Comparison of ENCODE assay signal across 8 mouse cellular contexts in genomic region chr7:31059108-31059507, GRCm38 (mm10). TPM values are rescaled to one million over a fixed set of nuclear protein-coding genes. Genes with fewer than 3 reads are reported as not detected.
DNase-seq lines count a peak whose midpoint lies in the region; ATAC-seq and TF ChIP-seq lines count a peak whose summit lies in the region.

Lgi4 (plus strand) TSS chr7:31059342.

- no peaks in the 10 kb centered on the region for H3K9me3 ChIP-seq in forebrain, postnatal 0 days (ENCODE audit: low read length)
- H3K9me3 ChIP-seq in hindbrain, embryonic 12.5 days (replicated peaks): no peaks in the 10 kb centered on the region
- no peaks in the 10 kb centered on the region for H3K9me3 ChIP-seq in lung, embryonic 15.5 days

- no peak within 1 kb of the TSS for H3K9ac ChIP-seq in forebrain, postnatal 0 days
- H3K9ac ChIP-seq in hindbrain, embryonic 12.5 days: no peak within 1 kb of the TSS
- no peak within 1 kb of the TSS for H3K9ac ChIP-seq in lung, embryonic 15.5 days

- H3K27me3 ChIP-seq in cerebellum, adult 2 months (ENCODE audit: control insufficient read depth, insufficient read depth, low read length): no peaks in the 10 kb centered on the region
- H3K27me3 ChIP-seq in forebrain, postnatal 0 days (ENCODE audit: insufficient read depth, low read length): no peaks in the 10 kb centered on the region
- H3K27me3 ChIP-seq in hindbrain, embryonic 12.5 days: peaks cover 7% of the 10 kb centered on the region
- 0 out of 2 replicates have a peak, but pooled peaks cover 2% of the 10 kb centered on the region for H3K27me3 ChIP-seq in lung, embryonic 15.5 days

- WGBS in cerebellum, adult 2 months: 3% methylated on average over 2 of the region's 2 CpGs
- WGBS in forebrain, postnatal 0 days: 0% methylated on average over 2 of the region's 2 CpGs
- 2% methylated on average over 2 of the region's 2 CpGs for WGBS in hindbrain, embryonic 12.5 days
- 8% methylated on average over 2 of the region's 2 CpGs for WGBS in lung, embryonic 15.5 days

- no peak within 1 kb of the TSS for H3K27ac ChIP-seq in cerebellum, adult 2 months (ENCODE audit: insufficient read depth, low read length)
- H3K27ac ChIP-seq in forebrain, postnatal 0 days (ENCODE audit: low read depth, low read length): no peak within 1 kb of the TSS
- peak within 1 kb of the TSS; percentile 70 for H3K27ac ChIP-seq in hindbrain, embryonic 12.5 days
- no peak within 1 kb of the TSS for H3K27ac ChIP-seq in lung, embryonic 15.5 days

- TF ChIP-seq CTCF in cerebellum, adult 2 months (IDR thresholded peaks at IDR 0.05; ENCODE audit: borderline replicate concordance, insufficient read depth, low read depth, low read length): peak; percentile 86
- TF ChIP-seq CTCF in forebrain, postnatal 0 days (IDR thresholded peaks at IDR 0.05; ENCODE audit: low read depth): peak; percentile 83

- no peaks in the 10 kb centered on the region for H3K4me1 ChIP-seq in cerebellum, adult 2 months (ENCODE audit: control insufficient read depth, insufficient read depth, low read length)
- no peaks in the 10 kb centered on the region for H3K4me1 ChIP-seq in forebrain, postnatal 0 days (ENCODE audit: insufficient read depth)
- H3K4me1 ChIP-seq in hindbrain, embryonic 12.5 days: peaks cover 22% of the 10 kb centered on the region
- peaks cover 21% of the 10 kb centered on the region for H3K4me1 ChIP-seq in lung, embryonic 15.5 days

- peak; percentile 80 for DNase-seq in Muller cell, postnatal 12 days (ENCODE audit: inconsistent ontology term)
- peak; percentile 78 to 86 for DNase-seq in cerebellum, adult 2 months
- DNase-seq in forebrain, postnatal 0 days: peak; percentile 60
- DNase-seq in layer of hippocampus, adult 9-11 months: peak; percentile 90
- peak; percentile 89 for DNase-seq in retina, embryonic 14.5 days (ENCODE audit: low spot score)
- DNase-seq in urinary bladder, adult 2 months (ENCODE audit: low spot score): peak; percentile 80

- ATAC-seq in forebrain, postnatal 0 days: peak; percentile 68
- peak; percentile 70 for ATAC-seq in hindbrain, embryonic 12.5 days (ENCODE audit: low FRiP score)
- peak; percentile 44; the same call in 1 of the 2 replicates for ATAC-seq in lung, embryonic 15.5 days (ENCODE audit: borderline replicate concordance, extremely low read depth, low FRiP score, low TSS enrichment)

- no peak within 1 kb of the TSS for H3K4me2 ChIP-seq in forebrain, postnatal 0 days (ENCODE audit: low read depth)
- no peak within 1 kb of the TSS for H3K4me2 ChIP-seq in hindbrain, embryonic 12.5 days (replicated peaks)
- H3K4me2 ChIP-seq in lung, embryonic 15.5 days: no peak within 1 kb of the TSS

- no peaks in the 10 kb centered on the region for H3K36me3 ChIP-seq in forebrain, postnatal 0 days (ENCODE audit: insufficient read depth)
- no peaks in the 10 kb centered on the region for H3K36me3 ChIP-seq in hindbrain, embryonic 12.5 days
- H3K36me3 ChIP-seq in lung, embryonic 15.5 days: no peaks in the 10 kb centered on the region

- H3K4me3 ChIP-seq in cerebellum, adult 2 months (replicated peaks; ENCODE audit: insufficient read depth, low read depth, low read length): no peak within 1 kb of the TSS
- no peak within 1 kb of the TSS for H3K4me3 ChIP-seq in forebrain, postnatal 0 days (ENCODE audit: low read depth, low read length)
- no peak within 1 kb of the TSS for H3K4me3 ChIP-seq in hindbrain, embryonic 12.5 days
- no peak within 1 kb of the TSS for H3K4me3 ChIP-seq in lung, embryonic 15.5 days

- no peak for TF ChIP-seq POLR2A in cerebellum, adult 2 months (IDR thresholded peaks at IDR 0.05; ENCODE audit: borderline replicate concordance, insufficient read depth, low read length)

RNA-seq across cellular contexts. Expression of gene Lgi4, which starts in this region (rescaled TPM):
- polyA plus RNA-seq in cerebellum, adult 2 months (2012; rRNA removed): 48.9 and 54.2 TPM in 2 replicates
- total RNA-seq in forebrain, postnatal 0 days (2014; rRNA removed): 1.1 and 1.6 TPM in 2 replicates
- 0.68 and 0.98 TPM in 2 replicates for polyA plus RNA-seq in forebrain, postnatal 0 days (2015; fragmentation: Nextera tagmentation; extraction: Ambion mirVana)
- 2.1 TPM in 2 replicates for polyA plus RNA-seq in hindbrain, embryonic 12.5 days (2016; fragmentation: Nextera tagmentation; extraction: Ambion mirVana)
- polyA plus RNA-seq in lung, embryonic 15.5 days (2015; fragmentation: Nextera tagmentation; extraction: Ambion mirVana): 0.21 and 0.35 TPM in 2 replicates
- 16.0 and 17.8 TPM in 2 replicates for polyA plus RNA-seq in urinary bladder, adult 2 months (2012; rRNA removed)

Comparison
In these comparisons a context has a peak if more than half of its experiments do, and no peak if none do; other contexts are left out.
1. Peak in ATAC-seq in lung, embryonic 15.5 days; RNA of the gene not detected or under 1 TPM.